Mouse (Mus musculus): Measurements from ENCODE around the gene Gypa. TPM values are rescaled to one million over a fixed set of nuclear protein-coding genes. Genes with fewer than 3 reads are reported as not detected.

Gene Gypa
- polyA plus RNA-seq (2015; fragmentation: Nextera tagmentation; extraction: Ambion mirVana): 7.7 and 15.3 TPM in 2 replicates

- peak within 1 kb of the TSS; percentile 58 for H3K4me3 ChIP-seq (ENCODE audit: low read length)
- H3K9ac ChIP-seq (ENCODE audit: low read length): peak within 1 kb of the TSS; percentile 50
- 21% methylated on average over 14 of the region's 14 CpGs for WGBS
- H3K9me3 ChIP-seq (ENCODE audit: control insufficient read depth, low read length): no peaks in the 10 kb centered on the region
- no peaks in the 10 kb centered on the region; the same call in 1 of the 2 replicates for H3K4me1 ChIP-seq (replicated peaks; ENCODE audit: control insufficient read depth, insufficient read depth, low read length)
- no peak within 1 kb of the TSS for H3K27ac ChIP-seq (ENCODE audit: low read length)
- ATAC-seq (ENCODE audit: low read depth): 0 out of 2 replicates have a peak, but pooled peaks have one; percentile 41
- H3K27me3 ChIP-seq (ENCODE audit: control insufficient read depth, insufficient read depth, low read depth, low read length): no peaks in the 10 kb centered on the region
- no peaks in the 10 kb centered on the region for H3K36me3 ChIP-seq (ENCODE audit: control insufficient read depth, insufficient read depth, low read length)
- H3K4me2 ChIP-seq (ENCODE audit: low read depth, low read length): peak within 1 kb of the TSS; percentile 65
Observed at GRCm38 (mm10) chr8:80493523-80494345, at the start of gene Gypa. Gene Gypa (plus strand): TSS chr8:80493781.

DNA sequence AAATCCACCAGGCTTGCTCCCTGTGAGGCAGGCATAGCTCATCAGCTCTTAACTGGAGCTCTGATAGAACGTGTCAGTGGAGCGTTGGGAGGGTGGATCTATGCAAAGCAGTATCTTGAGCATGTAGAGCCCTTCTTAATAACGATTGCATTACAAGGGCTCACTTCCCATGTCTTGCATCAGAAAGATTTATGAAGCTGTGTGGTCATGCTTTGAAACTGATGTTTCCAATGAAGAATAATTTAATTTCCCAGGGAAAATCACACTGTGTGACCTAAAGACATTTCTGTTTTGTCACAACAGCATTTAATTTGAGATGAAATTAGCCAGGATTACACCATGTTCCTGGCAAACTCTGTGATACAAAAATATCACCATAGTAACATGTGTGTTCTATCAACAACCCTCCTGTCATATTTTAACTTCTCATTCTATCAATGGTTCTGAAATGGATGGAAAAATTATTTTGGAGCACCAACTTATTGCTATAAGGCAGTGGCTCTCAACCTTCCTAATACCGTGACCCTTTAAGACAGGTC lies 49.0 kb upstream of the Gypa start:
- Histone ChIP-seq H3K4me1 (replicated peaks; ENCODE audit: control insufficient read depth, insufficient read depth, low read length) (no peaks in the 10 kb centered on the region), H3K27me3 (ENCODE audit: control insufficient read depth, insufficient read depth, low read depth, low read length) (no peaks in the 10 kb centered on the region), H3K27ac (ENCODE audit: low read length) (no peak overlapping the region), H3K9ac (ENCODE audit: low read length) (no peak overlapping the region), H3K4me2 (ENCODE audit: low read depth, low read length) (no peak overlapping the region), H3K4me3 (ENCODE audit: low read length) (no peak overlapping the region), H3K36me3 (ENCODE audit: control insufficient read depth, insufficient read depth, low read length) (no peaks in the 10 kb centered on the region), H3K9me3 (ENCODE audit: control insufficient read depth, low read length) (no peaks in the 10 kb centered on the region)
- no peak for ATAC-seq (ENCODE audit: low read depth)
- WGBS: 72% methylated on average over 4 of the region's 4 CpGs

DNA sequence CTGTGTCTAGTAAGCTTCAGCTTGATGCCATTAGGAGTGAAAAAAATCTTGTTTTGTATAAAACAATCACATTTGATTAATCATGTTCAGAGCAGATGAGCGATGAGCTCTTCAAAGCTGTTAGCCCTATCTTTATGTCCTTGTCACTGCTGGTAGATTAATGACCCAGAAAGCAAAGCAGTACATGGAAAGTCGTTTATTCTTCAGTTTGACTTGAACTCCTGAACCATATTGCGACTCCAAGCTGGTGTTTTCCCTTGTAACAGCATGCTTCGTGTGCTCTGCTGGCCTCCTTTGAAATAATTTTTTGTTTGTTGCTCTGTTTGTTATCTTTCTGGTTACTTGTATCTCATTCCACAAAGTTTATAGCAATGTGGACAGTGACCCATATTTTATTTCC lies 46.4 kb upstream of the Gypa start:
- Histone ChIP-seq H3K9me3 (ENCODE audit: control insufficient read depth, low read length) (no peaks in the 10 kb centered on the region), H3K36me3 (ENCODE audit: control insufficient read depth, insufficient read depth, low read length) (no peaks in the 10 kb centered on the region), H3K4me2 (ENCODE audit: low read depth, low read length) (no peak overlapping the region), H3K27me3 (ENCODE audit: control insufficient read depth, insufficient read depth, low read depth, low read length) (no peaks in the 10 kb centered on the region), H3K27ac (ENCODE audit: low read length) (no peak overlapping the region), H3K4me1 (replicated peaks; ENCODE audit: control insufficient read depth, insufficient read depth, low read length) (0 out of 2 replicates have a peak, but pooled peaks cover 1% of the 10 kb centered on the region), H3K9ac (ENCODE audit: low read length) (no peak overlapping the region), H3K4me3 (ENCODE audit: low read length) (no peak overlapping the region)
- ATAC-seq (ENCODE audit: low read depth): no peak
- WGBS: 31% methylated on average over 4 of the region's 4 CpGs

GRCm38 (mm10) chr8:80451938-80452690 lies 41.5 kb upstream of the Gypa start:
- Histone ChIP-seq H3K9me3 (ENCODE audit: control insufficient read depth, low read length) (no peaks in the 10 kb centered on the region), H3K27ac (ENCODE audit: low read length) (no peak overlapping the region), H3K27me3 (ENCODE audit: control insufficient read depth, insufficient read depth, low read depth, low read length) (no peaks in the 10 kb centered on the region), H3K36me3 (ENCODE audit: control insufficient read depth, insufficient read depth, low read length) (no peaks in the 10 kb centered on the region), H3K4me1 (replicated peaks; ENCODE audit: control insufficient read depth, insufficient read depth, low read length) (0 out of 2 replicates have a peak, but pooled peaks cover 2% of the 10 kb centered on the region), H3K4me2 (ENCODE audit: low read depth, low read length) (no peak overlapping the region), H3K4me3 (ENCODE audit: low read length) (no peak overlapping the region), H3K9ac (ENCODE audit: low read length) (no peak overlapping the region)
- 56% methylated on average over 19 of the region's 19 CpGs for WGBS
- ATAC-seq (ENCODE audit: low read depth): no peak

DNA sequence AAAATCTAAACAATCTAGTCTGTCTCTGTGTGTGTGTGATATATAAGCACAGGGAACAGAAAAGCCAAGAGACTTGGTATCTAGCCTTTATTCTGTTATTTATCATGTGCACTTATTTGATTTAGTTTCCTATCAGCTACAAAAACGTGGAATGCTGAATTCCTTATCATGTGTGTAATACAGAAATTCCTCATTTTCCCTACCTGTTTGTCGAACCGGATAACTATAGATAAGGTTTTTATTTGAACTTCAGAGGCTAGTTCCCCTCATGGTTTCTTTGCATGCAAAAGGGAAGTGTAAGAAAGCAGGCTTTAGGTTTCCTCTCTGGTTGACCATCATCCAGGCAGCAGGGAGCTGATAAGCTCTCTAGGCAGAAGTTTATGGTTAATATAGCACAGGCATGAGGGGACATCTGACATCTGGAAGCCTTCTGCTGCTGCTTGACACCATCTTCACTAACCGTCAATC lies 30.1 kb upstream of the Gypa start:
- ATAC-seq (ENCODE audit: low read depth): peak; percentile 54; the same call in 1 of the 2 replicates
- Histone ChIP-seq H3K36me3 (ENCODE audit: control insufficient read depth, insufficient read depth, low read length) (no peaks in the 10 kb centered on the region), H3K4me1 (replicated peaks; ENCODE audit: control insufficient read depth, insufficient read depth, low read length) (peaks cover 5% of the 10 kb centered on the region; the same call in 1 of the 2 replicates), H3K4me2 (ENCODE audit: low read depth, low read length) (no peak overlapping the region), H3K9me3 (ENCODE audit: control insufficient read depth, low read length) (no peaks in the 10 kb centered on the region), H3K4me3 (ENCODE audit: low read length) (no peak overlapping the region), H3K27me3 (ENCODE audit: control insufficient read depth, insufficient read depth, low read depth, low read length) (no peaks in the 10 kb centered on the region), H3K9ac (ENCODE audit: low read length) (no peak overlapping the region), H3K27ac (ENCODE audit: low read length) (no peak overlapping the region)
- WGBS: 18% methylated on average over 4 of the region's 4 CpGs

DNA sequence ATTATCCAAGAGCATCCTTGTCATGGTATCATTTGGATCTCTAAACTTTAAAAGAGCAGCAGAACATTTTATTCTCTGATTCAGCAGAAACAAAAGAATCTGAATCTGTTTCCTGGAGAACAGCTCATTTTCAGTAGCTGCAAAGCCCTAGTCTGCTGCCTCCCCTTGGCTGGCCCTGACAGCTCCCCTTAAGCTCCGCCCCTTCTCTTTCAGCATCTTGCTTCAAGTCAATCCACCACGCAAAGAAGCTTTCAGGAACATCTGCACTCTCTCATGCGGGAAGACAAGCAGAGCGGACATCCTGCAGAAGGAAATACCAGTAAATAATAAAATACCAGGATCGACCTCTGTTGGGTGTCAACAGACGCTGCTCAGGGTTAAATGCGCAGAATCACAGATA lies 18.6 kb upstream of the Gypa start:
- peak; percentile 60; the same call in 1 of the 2 replicates for ATAC-seq (ENCODE audit: low read depth)

GRCm38 (mm10) chr8:80478156-80478555 lies 15.4 kb upstream of the Gypa start:
- Histone ChIP-seq H3K4me1 (replicated peaks; ENCODE audit: control insufficient read depth, insufficient read depth, low read length) (peaks cover 6% of the 10 kb centered on the region), H3K27me3 (ENCODE audit: control insufficient read depth, insufficient read depth, low read depth, low read length) (no peaks in the 10 kb centered on the region), H3K4me3 (ENCODE audit: low read length) (no peak overlapping the region), H3K27ac (ENCODE audit: low read length) (no peak overlapping the region), H3K36me3 (ENCODE audit: control insufficient read depth, insufficient read depth, low read length) (no peaks in the 10 kb centered on the region), H3K9ac (ENCODE audit: low read length) (no peak overlapping the region), H3K9me3 (ENCODE audit: control insufficient read depth, low read length) (no peaks in the 10 kb centered on the region), H3K4me2 (ENCODE audit: low read depth, low read length) (no peak overlapping the region)
- WGBS: 74% methylated on average over 5 of the region's 5 CpGs
- no peak for ATAC-seq (ENCODE audit: low read depth)

More for the DNA sequence above, 18.6 kb upstream of the Gypa start:
- WGBS: 28% methylated on average over 7 of the region's 7 CpGs
- Histone ChIP-seq H3K9me3 (ENCODE audit: control insufficient read depth, low read length) (no peaks in the 10 kb centered on the region), H3K4me3 (ENCODE audit: low read length) (no peak overlapping the region), H3K27me3 (ENCODE audit: control insufficient read depth, insufficient read depth, low read depth, low read length) (no peaks in the 10 kb centered on the region), H3K4me2 (ENCODE audit: low read depth, low read length) (no peak overlapping the region), H3K4me1 (replicated peaks; ENCODE audit: control insufficient read depth, insufficient read depth, low read length) (no peaks in the 10 kb centered on the region), H3K27ac (ENCODE audit: low read length) (no peak overlapping the region), H3K9ac (ENCODE audit: low read length) (no peak overlapping the region), H3K36me3 (ENCODE audit: control insufficient read depth, insufficient read depth, low read length) (no peaks in the 10 kb centered on the region)

DNA sequence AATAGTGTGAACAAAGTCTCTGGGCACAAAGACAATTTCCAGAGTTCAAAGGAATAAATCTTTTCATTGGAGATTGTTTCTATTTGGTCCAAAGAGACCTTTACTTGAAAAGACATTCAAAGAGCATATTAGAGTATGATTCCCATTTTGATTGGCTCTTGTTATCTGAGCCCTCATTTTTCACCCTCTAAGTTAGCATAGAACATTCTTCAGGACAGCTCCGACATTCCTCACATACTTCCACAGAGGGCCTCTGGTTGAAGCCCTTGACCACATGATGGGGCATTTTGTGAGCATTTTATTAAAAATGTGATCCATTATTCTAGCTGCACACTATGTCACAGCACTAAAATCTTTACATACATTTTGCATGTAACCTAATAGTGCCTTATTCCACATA lies 14.5 kb upstream of the Gypa start:
- Histone ChIP-seq H3K27ac (ENCODE audit: low read length) (no peak overlapping the region), H3K4me1 (replicated peaks; ENCODE audit: control insufficient read depth, insufficient read depth, low read length) (peaks cover 6% of the 10 kb centered on the region), H3K4me3 (ENCODE audit: low read length) (no peak overlapping the region), H3K9me3 (ENCODE audit: control insufficient read depth, low read length) (no peaks in the 10 kb centered on the region), H3K36me3 (ENCODE audit: control insufficient read depth, insufficient read depth, low read length) (no peaks in the 10 kb centered on the region), H3K4me2 (ENCODE audit: low read depth, low read length) (no peak overlapping the region), H3K9ac (ENCODE audit: low read length) (no peak overlapping the region), H3K27me3 (ENCODE audit: control insufficient read depth, insufficient read depth, low read depth, low read length) (no peaks in the 10 kb centered on the region)
- 12% methylated on average over 1 of the region's 1 CpGs for WGBS
- 0 out of 2 replicates have a peak, but pooled peaks have one; percentile 32 for ATAC-seq (ENCODE audit: low read depth)

DNA sequence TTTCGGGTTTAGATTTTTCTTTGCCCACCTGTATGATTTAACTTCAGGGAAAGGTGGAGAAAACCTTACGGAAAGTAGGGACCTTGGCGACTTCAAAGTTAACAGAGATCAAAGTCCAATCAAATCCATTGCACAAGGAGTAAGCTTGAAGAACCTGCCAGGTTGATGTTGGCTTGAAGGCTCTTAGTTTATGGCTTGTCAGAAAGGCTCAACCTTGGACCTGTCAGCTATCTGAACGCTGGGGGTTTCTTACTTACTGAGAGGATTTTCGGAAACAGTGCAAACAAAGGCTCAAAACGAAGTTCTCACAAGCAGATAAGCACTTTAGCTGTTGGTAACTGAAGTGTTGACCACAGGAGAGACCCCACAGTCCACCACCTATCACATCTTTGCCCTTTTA lies 11.4 kb upstream of the Gypa start:
- no peak overlapping the region for H3K4me3 ChIP-seq (ENCODE audit: low read length)
- H3K27ac ChIP-seq (ENCODE audit: low read length): no peak overlapping the region
- WGBS: 55% methylated on average over 6 of the region's 6 CpGs
- no peaks in the 10 kb centered on the region for H3K36me3 ChIP-seq (ENCODE audit: control insufficient read depth, insufficient read depth, low read length)
- H3K27me3 ChIP-seq (ENCODE audit: control insufficient read depth, insufficient read depth, low read depth, low read length): no peaks in the 10 kb centered on the region
- H3K4me2 ChIP-seq (ENCODE audit: low read depth, low read length): no peak overlapping the region
- no peaks in the 10 kb centered on the region for H3K9me3 ChIP-seq (ENCODE audit: control insufficient read depth, low read length)
- no peak for ATAC-seq (ENCODE audit: low read depth)
- H3K9ac ChIP-seq (ENCODE audit: low read length): no peak overlapping the region
- H3K4me1 ChIP-seq (replicated peaks; ENCODE audit: control insufficient read depth, insufficient read depth, low read length): peaks cover 6% of the 10 kb centered on the region
